Mouse (Mus musculus) frontal cortex, adult 2 months (tissue): Measurements from ENCODE around the gene Far2. TPM values are rescaled to one million over a fixed set of nuclear protein-coding genes. Genes with fewer than 3 reads are reported as not detected.

Source experiments
- DNase-seq, 2 experiments: peaks; one replicate each; pipeline ENCODE4 v3.0.0; 2022; ENCODE audit warnings: low spot score in 1 of 2; ENCODE audit errors: extremely low spot score in 1 of 2
- polyA plus RNA-seq: library from polyadenylated mRNA; depleted of rRNA; stranded (reverse); fragments of >200 nt; gene quantifications from 2 replicates; pipeline ENCODE4 v1.2.3, GENCODE M21; 2012; rRNA removed

The Far2 gene
- polyA plus RNA-seq = 12.3 and 15.3 TPM in 2 replicates

GRCm38 (mm10) chr6:148046881-148047649, at the start of gene Far2:
Gene Far2, plus strand, starts transcription at chr6:148047259.
- DNase-seq = peak in 1 of 2 experiments; percentile 42

DNA sequence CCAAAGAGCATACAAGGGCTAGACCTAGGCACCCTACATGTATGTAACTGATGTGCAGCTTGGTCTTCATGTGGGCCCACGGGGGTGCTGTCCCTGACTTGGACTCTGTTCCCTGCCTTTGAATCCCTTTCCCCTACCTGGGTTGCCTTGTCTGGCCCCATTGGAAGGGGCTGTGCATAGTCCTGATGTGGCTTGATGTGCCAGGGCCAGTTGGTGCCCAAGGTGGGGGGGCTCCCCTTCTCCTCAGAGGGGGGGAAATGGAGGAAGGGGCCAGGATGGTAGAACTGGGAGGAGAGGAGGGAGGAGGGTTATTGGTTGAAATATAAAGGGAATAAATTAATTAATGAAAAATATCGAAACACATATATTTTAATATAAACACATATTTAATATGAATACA, 46.6 kb upstream of the Far2 start:
- DNase-seq = no peak

- peak in 1 of 2 experiments; percentile 43 for DNase-seq
Measured at GRCm38 (mm10) chr6:148001071-148001470, 46.0 kb upstream of the Far2 start.

DNA sequence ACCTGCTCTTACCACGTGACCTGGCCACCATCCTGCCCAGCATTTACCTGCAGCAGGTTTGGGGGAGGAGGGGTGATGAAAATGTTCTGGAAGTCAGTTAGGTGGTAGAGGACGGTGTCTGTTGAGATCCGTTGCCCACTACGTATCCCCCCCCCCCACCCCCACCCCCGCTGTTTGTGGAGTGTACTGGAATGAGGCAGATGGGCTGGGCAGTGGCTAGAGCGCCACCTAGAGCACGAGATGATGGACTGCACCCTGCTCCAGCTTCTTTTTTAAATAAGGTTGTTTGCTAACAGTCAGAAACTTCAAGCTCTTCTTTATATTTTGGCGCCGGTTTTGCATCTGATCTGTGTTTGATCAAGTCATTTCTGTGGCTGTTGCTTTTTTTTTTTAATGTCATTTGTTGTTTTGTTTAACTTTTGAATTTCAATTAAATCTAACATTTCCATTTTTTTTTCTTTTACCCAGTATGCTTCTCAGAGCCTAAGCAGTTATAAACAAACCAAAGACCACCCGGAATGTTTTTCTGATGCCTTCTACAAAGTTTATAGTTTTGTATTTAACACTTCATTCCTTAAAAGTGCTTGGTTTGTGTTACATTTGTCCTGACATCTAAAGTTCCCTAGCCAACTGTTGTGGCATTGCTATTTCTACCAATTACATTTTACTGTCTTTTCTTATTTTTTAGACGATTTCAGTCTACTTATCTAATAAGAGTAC, 40.8 kb upstream of the Far2 start:
- DNase-seq = no peak

- DNase-seq = no peak
Measured at GRCm38 (mm10) chr6:148040759-148041158, 6.3 kb upstream of the Far2 start.

GRCm38 (mm10) chr6:148047650-148047988, 560 bp downstream of the Far2 start:
- peak in 1 of 2 experiments; percentile 24 for DNase-seq

DNA sequence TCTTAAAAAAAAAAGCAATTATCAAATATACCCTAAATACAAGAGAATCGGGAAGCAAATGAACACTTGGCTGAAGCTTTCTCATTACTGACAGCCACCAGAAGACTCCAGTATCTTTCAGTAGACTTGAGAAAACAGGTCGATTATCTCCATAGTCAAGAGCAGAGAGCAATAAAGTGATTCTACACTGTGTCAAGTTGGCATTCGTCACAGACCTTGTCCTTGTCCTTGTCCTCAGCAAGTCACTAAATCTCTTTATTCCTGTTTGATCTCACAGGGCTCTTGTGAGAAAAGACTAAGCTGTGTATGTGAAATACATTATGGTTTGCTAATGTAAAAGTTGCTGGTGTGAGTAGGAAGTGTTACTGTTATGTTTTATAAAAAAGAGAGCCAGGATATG, 16.1 kb downstream of the Far2 start:
- DNase-seq = no peak

GRCm38 (mm10) chr6:148066267-148066666, 19.2 kb downstream of the Far2 start:
- no peak for DNase-seq

GRCm38 (mm10) chr6:148068786-148069185, 21.7 kb downstream of the Far2 start:
- no peak for DNase-seq

DNA sequence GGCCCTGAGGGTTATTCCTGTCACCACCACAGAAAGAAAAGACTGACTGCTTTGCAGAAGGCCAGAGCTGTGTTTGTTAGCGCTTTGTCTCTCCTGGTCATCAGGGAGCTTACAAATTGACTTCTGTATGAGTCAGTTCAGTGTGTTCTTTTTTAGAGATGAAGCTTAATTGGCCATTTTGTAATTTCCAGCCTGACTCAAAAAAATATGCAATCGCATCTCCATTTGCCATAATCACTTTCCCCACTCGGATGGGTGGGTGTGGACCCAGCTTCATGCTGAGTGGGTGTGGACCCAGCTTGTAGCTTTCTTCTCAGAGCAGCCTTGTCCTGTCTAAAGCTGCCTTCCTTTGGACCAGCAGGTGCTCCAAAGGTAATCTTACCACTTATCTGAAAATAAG, 26.5 kb downstream of the Far2 start:
- peak in 1 of 2 experiments; percentile 35 for DNase-seq

- peak in 1 of 2 experiments; percentile 4 for DNase-seq
Measured at GRCm38 (mm10) chr6:148074211-148074864, 27.3 kb downstream of the Far2 start.

DNA sequence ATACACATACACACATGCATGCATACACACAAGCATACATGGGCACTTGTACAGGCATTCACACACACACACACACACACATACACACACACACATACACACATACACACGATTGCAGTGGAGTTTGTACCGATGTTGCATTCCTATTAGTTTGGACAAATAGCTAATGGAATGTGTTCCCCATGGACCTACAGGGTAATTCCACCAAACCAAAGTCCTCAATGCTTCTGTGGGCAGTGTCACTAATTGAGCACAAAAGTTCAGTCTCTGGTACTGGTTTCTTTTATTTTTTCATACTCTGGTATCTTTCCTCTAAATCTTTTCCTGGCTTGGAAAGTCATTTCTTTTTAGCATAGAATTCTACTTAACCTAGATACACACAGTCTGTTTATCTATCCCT, 36.8 kb downstream of the Far2 start:
- no peak for DNase-seq

DNA sequence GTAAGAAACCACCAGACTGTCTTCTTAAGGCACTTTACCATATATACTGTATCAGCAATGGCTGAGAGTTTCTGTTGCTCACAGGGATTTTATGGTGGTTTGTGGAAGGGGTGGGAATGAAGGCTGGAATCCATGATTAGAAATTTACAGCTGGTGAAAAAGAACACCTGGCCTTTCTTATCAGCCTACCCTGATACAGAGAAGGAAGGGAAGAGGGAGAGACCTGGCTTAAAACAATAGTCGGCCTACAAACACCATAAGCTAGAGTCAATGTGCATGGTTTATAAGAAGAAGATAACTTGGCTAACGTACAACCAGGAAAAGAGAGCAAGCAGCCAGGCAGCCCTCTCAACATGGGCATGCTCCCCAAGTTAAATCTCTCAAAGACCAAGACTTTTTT, 37.3 kb downstream of the Far2 start:
- DNase-seq = no peak

- DNase-seq = peak; percentile 8 to 53
Measured at GRCm38 (mm10) chr6:148097039-148097438, 50.0 kb downstream of the Far2 start.

- DNase-seq = no peak
Measured at GRCm38 (mm10) chr6:148101977-148102376, 54.9 kb downstream of the Far2 start.

GRCm38 (mm10) chr6:148102434-148102833, 55.4 kb downstream of the Far2 start:
- no peak for DNase-seq

DNA sequence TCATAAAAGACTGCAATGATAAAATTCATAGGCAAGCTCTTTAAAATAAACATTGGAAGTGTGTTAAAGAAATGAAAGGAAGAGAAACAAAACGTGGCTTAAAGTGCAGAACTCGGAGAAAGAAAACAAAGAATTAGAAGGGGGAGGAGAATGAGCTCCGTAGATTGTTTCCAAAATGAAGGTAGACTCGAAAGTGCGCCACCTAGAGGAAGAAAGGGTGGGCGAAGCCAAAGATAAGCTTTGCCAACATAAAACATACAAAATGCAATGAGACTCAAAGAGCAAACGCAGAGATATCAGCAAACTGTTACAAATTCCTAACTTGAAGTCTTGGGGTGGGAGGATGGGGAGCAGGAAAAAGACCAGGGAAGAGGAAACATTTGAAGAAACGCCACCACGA, 57.2 kb downstream of the Far2 start:
- peak in 1 of 2 experiments; percentile 42 for DNase-seq

- DNase-seq = no peak
Measured at GRCm38 (mm10) chr6:148105722-148106268, 58.7 kb downstream of the Far2 start.

- DNase-seq = no peak
Measured at GRCm38 (mm10) chr6:148108741-148109472, 61.8 kb downstream of the Far2 start.

- no peak for DNase-seq
Measured at GRCm38 (mm10) chr6:148110996-148111633, 64.1 kb downstream of the Far2 start.
